Mouse (Mus musculus): Measurements from ENCODE around the gene Vmn2r81. TPM values are rescaled to one million over a fixed set of nuclear protein-coding genes. Genes with fewer than 3 reads are reported as not detected.
"Not testable (repeated sequence)": the region's sequence is repeated elsewhere in the genome, so short reads cannot be mapped to it uniquely, and the experiment has no call there.

Vmn2r81 gene
- not detected in 2 replicates for polyA plus RNA-seq (2012; rRNA removed)

- 59% methylated on average over 3 of the region's 3 CpGs for WGBS
- not testable (repeated sequence) for DNase-seq (ENCODE audit: low read depth, low spot score)
These were observed at the start of gene Vmn2r81 for GRCm38 (mm10) chr10:79247392-79247791. Vmn2r81 (plus strand) TSS chr10:79247692.

- not testable (repeated sequence) for DNase-seq (ENCODE audit: low read depth, low spot score)
- WGBS, result 67% methylated on average over 1 of the region's 1 CpGs
These were observed 47.5 kb upstream of the Vmn2r81 start for GRCm38 (mm10) chr10:79199973-79200372.

- DNase-seq (ENCODE audit: low read depth, low spot score), result no peak
These were observed 27.1 kb upstream of the Vmn2r81 start for GRCm38 (mm10) chr10:79220432-79220831.

GRCm38 (mm10) chr10:79221606-79222005 lies 25.9 kb upstream of the Vmn2r81 start:
- no peak for DNase-seq (ENCODE audit: low read depth, low spot score)

- WGBS, result 64% methylated on average over 7 of the region's 7 CpGs
- DNase-seq (ENCODE audit: low read depth, low spot score), result no peak
These were observed 25.3 kb upstream of the Vmn2r81 start for GRCm38 (mm10) chr10:79222214-79222613.

GRCm38 (mm10) chr10:79322033-79322736 lies 74.7 kb downstream of the Vmn2r81 start:
- WGBS, result 3% methylated on average over 16 of the region's 16 CpGs
- DNase-seq (ENCODE audit: low read depth, low spot score), result not testable (repeated sequence)

GRCm38 (mm10) chr10:79322737-79323086 lies 75.2 kb downstream of the Vmn2r81 start:
- DNase-seq (ENCODE audit: low read depth, low spot score), result no peak

Other genes with a start within 250 kb of the Vmn2r81 start
- gene Olfr1351, start 235.2 kb upstream of the Vmn2r81 start, polyA plus RNA-seq (2012; rRNA removed), result not detected in 2 replicates
- not detected in 2 replicates for gene Olfr57, start 219.0 kb upstream of the Vmn2r81 start, polyA plus RNA-seq (2012; rRNA removed)
- 0.89 and 1.0 TPM in 2 replicates for gene 2610008E11Rik, start 150.1 kb upstream of the Vmn2r81 start, polyA plus RNA-seq (2012; rRNA removed)
- gene Vmn2r80, start 98.9 kb upstream of the Vmn2r81 start, polyA plus RNA-seq (2012; rRNA removed), result not detected in 2 replicates
- gene Vmn2r82, start 108.8 kb downstream of the Vmn2r81 start, polyA plus RNA-seq (2012; rRNA removed), result not detected in 2 replicates
- not detected in 2 replicates for gene Vmn2r83, start 221.0 kb downstream of the Vmn2r81 start, polyA plus RNA-seq (2012; rRNA removed)

All from large intestine, adult 2 months (tissue).